Mouse (Mus musculus): Measurements from ENCODE around the gene Hsd17b3. TPM values are rescaled to one million over a fixed set of nuclear protein-coding genes. Genes with fewer than 3 reads are reported as not detected.
A peak's percentile ranks its signal among the peaks of the same experiment; 100 is the strongest.

Hsd17b3 gene
- polyA plus RNA-seq, 1 experiment from 2014 or later, result not detected

GRCm38 (mm10) chr13:64038114-64038513, 50.9 kb downstream of the Hsd17b3 start:
- no peak overlapping the region for H3K9ac ChIP-seq

DNA sequence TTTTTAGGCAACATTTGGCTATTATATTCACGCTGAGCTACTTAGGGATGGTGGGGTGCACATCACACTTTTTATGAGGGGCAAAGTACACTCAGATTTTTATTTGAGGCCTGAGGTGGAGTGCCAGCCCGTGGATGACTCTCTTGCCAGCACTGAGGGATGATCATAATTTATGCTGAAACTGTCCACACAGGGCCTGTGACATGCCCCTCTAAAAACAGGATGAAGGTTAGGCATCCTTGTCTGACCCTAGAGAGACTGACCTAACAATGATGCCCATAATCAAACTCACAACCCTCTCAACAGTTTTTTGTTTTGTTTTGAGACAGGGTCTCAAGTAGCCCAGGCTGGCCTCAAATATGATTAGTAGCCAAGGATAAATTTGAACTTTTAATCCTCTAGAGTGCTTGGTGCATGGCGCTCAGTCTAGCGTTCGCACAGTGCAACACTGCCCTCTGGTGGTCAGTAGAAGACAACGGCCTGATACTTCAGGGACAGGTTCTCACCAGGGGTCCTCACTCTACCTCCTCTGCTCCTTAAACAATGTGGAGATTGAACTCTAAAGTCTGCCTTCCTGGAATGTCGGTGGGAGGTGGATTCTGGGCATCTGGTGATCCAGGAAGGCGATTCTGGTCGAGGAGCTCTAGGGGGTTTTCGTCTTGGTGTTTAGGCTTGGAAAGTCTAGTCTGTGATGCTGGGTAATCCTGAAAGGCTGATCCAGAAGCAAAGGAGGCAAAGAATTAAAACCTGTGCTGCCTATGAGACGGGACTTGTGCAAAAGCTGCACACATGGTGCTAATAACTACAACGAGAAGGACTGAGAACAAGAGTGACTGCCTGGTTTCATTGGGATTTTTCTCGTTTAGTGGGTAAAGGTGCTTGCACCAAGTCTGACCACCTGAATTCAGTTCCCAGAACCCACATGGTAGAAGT, 52.7 kb downstream of the Hsd17b3 start:
- Histone ChIP-seq H3K9ac (no peak overlapping the region), H3K4me2 (no peak overlapping the region), H3K27me3 (peaks cover 7% of the 10 kb centered on the region; the same call in 1 of the 2 replicates), H3K9me3 (no peaks in the 10 kb centered on the region), H3K27ac (replicated peaks) (no peak overlapping the region), H3K4me3 (no peak overlapping the region), H3K4me1 (replicated peaks) (no peaks in the 10 kb centered on the region; the same call in 1 of the 2 replicates), H3K36me3 (no peaks in the 10 kb centered on the region)
- peak; percentile 58; the same call in 1 of the 2 replicates for ATAC-seq (ENCODE audit: low read depth)
- 23% methylated on average over 13 of the region's 13 CpGs for WGBS

More at GRCm38 (mm10) chr13:64038114-64038513, 50.9 kb downstream of the Hsd17b3 start:
- Histone ChIP-seq H3K27me3 (peaks cover 7% of the 10 kb centered on the region; the same call in 1 of the 2 replicates), H3K4me3 (no peak overlapping the region), H3K4me2 (no peak overlapping the region), H3K9me3 (no peaks in the 10 kb centered on the region), H3K36me3 (no peaks in the 10 kb centered on the region), H3K4me1 (replicated peaks) (no peaks in the 10 kb centered on the region; the same call in 1 of the 2 replicates), H3K27ac (replicated peaks) (no peak overlapping the region)
- ATAC-seq (ENCODE audit: low read depth), result no peak

GRCm38 (mm10) chr13:64035036-64035435, 54.0 kb downstream of the Hsd17b3 start:
- H3K4me1 ChIP-seq (replicated peaks), result no peaks in the 10 kb centered on the region; the same call in 1 of the 2 replicates
- H3K9ac ChIP-seq, result 0 out of 2 replicates have a peak overlapping the region, but pooled peaks have one; percentile 17
- peaks cover 7% of the 10 kb centered on the region; the same call in 1 of the 2 replicates for H3K27me3 ChIP-seq
- WGBS, result 24% methylated on average over 8 of the region's 8 CpGs
- no peak for ATAC-seq (ENCODE audit: low read depth)
- no peaks in the 10 kb centered on the region for H3K9me3 ChIP-seq
- no peak overlapping the region for H3K4me3 ChIP-seq
- no peak overlapping the region for H3K27ac ChIP-seq (replicated peaks)
- H3K36me3 ChIP-seq, result no peaks in the 10 kb centered on the region
- H3K4me2 ChIP-seq, result no peak overlapping the region

DNA sequence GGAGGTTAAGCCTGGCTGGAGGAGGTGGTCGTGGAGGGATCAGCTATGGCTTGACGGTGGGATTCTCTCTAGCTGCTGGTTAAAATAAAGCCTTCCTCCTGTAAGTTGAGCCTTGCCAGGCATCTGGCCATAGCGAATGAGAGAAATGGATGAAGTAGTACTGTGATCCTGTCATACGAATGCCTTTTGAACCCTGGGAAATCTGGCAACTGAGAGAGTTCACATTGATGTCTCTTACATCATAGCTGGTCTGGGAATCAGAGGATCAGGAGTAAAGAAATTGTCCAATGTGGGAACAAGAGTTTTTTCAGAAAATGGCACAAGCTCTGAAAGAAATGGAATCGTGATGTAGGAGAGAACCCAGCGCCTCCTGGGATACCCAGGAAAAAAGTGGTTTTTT, 55.1 kb downstream of the Hsd17b3 start:
- H3K27ac ChIP-seq (replicated peaks), result no peak overlapping the region
- no peaks in the 10 kb centered on the region for H3K9me3 ChIP-seq
- 91% methylated on average over 6 of the region's 6 CpGs for WGBS
- no peak overlapping the region for H3K4me3 ChIP-seq
- H3K4me2 ChIP-seq, result no peak overlapping the region
- no peaks in the 10 kb centered on the region for H3K36me3 ChIP-seq
- H3K9ac ChIP-seq, result no peak overlapping the region
- no peaks in the 10 kb centered on the region; the same call in 1 of the 2 replicates for H3K4me1 ChIP-seq (replicated peaks)
- H3K27me3 ChIP-seq, result peaks cover 7% of the 10 kb centered on the region; the same call in 1 of the 2 replicates
- no peak for ATAC-seq (ENCODE audit: low read depth)

DNA sequence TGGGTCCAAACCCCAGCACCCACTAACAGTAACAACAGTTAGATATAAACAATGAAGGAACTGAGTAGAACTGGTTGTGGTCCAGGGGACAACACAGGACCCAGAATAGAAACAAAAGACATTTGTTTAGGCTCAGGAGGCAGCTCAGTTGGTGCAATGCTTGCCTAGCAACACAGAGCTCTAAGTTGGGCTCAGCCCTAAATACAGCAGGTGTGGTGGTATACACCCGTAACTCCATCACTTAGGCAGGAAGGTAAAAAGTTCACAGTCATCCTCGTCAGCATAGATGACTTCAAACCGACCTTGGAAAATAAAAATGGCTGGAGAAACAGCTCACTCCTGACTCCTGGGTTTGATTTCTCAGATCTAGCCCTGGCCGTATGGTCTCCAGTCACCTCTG, 55.8 kb downstream of the Hsd17b3 start:
- 84% methylated on average over 4 of the region's 4 CpGs for WGBS

GRCm38 (mm10) chr13:64031254-64031653, 57.8 kb downstream of the Hsd17b3 start:
- no peak for ATAC-seq (ENCODE audit: low read depth)
- WGBS, result 87% methylated on average over 4 of the region's 4 CpGs
- no peak overlapping the region for H3K4me2 ChIP-seq
- no peak overlapping the region for H3K4me3 ChIP-seq
- H3K9ac ChIP-seq, result no peak overlapping the region
- no peaks in the 10 kb centered on the region; the same call in 1 of the 2 replicates for H3K4me1 ChIP-seq (replicated peaks)
- H3K27me3 ChIP-seq, result no peaks in the 10 kb centered on the region
- H3K9me3 ChIP-seq, result no peaks in the 10 kb centered on the region
- H3K27ac ChIP-seq (replicated peaks), result no peak overlapping the region
- no peaks in the 10 kb centered on the region for H3K36me3 ChIP-seq

More for the DNA sequence above, 55.8 kb downstream of the Hsd17b3 start:
- Histone ChIP-seq H3K4me3 (no peak overlapping the region), H3K27me3 (peaks cover 7% of the 10 kb centered on the region; the same call in 1 of the 2 replicates), H3K4me2 (no peak overlapping the region), H3K9me3 (no peaks in the 10 kb centered on the region), H3K27ac (replicated peaks) (no peak overlapping the region), H3K36me3 (no peaks in the 10 kb centered on the region), H3K9ac (no peak overlapping the region), H3K4me1 (replicated peaks) (no peaks in the 10 kb centered on the region; the same call in 1 of the 2 replicates)
- no peak for ATAC-seq (ENCODE audit: low read depth)

DNA sequence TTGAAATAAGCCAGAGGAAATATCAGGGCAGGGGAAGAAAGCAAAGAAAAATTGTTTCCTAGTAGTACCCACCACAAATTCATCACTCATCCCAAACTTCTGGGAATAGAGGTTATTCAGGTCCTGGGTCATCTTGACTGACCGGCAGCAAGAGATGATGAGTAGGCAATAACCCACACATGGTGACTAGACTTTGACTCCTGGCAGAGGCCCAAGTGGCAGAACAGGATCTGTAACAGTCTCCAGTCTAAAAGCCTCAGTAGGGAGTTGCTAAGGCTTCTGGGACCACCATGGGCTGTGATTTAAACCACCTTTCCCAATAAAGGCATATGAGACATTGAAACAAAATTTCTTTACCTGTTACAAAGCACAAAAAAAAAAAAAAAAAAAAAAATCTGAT, 58.2 kb downstream of the Hsd17b3 start:
- Histone ChIP-seq H3K4me3 (no peak overlapping the region), H3K9ac (no peak overlapping the region), H3K27ac (replicated peaks) (no peak overlapping the region), H3K4me1 (replicated peaks) (no peaks in the 10 kb centered on the region; the same call in 1 of the 2 replicates), H3K36me3 (no peaks in the 10 kb centered on the region), H3K4me2 (no peak overlapping the region), H3K27me3 (no peaks in the 10 kb centered on the region), H3K9me3 (no peaks in the 10 kb centered on the region)
- ATAC-seq (ENCODE audit: low read depth), result no peak
- 33% methylated on average over 1 of the region's 1 CpGs for WGBS

GRCm38 (mm10) chr13:64024803-64025202, 64.2 kb downstream of the Hsd17b3 start:
- H3K4me1 ChIP-seq (replicated peaks), result peaks cover 20% of the 10 kb centered on the region
- no peak overlapping the region for H3K4me2 ChIP-seq
- no peaks in the 10 kb centered on the region for H3K9me3 ChIP-seq
- no peak for ATAC-seq (ENCODE audit: low read depth)
- H3K9ac ChIP-seq, result no peak overlapping the region
- H3K27me3 ChIP-seq, result no peaks in the 10 kb centered on the region; the same call in 1 of the 2 replicates
- no peaks in the 10 kb centered on the region for H3K36me3 ChIP-seq
- WGBS, result 78% methylated on average over 4 of the region's 4 CpGs
- no peak overlapping the region for H3K27ac ChIP-seq (replicated peaks)
- no peak overlapping the region for H3K4me3 ChIP-seq

- Histone ChIP-seq H3K27ac (replicated peaks) (no peak overlapping the region), H3K4me1 (replicated peaks) (peaks cover 20% of the 10 kb centered on the region), H3K36me3 (no peaks in the 10 kb centered on the region), H3K27me3 (no peaks in the 10 kb centered on the region; the same call in 1 of the 2 replicates), H3K4me2 (no peak overlapping the region), H3K9ac (no peak overlapping the region), H3K4me3 (no peak overlapping the region), H3K9me3 (no peaks in the 10 kb centered on the region)
- 82% methylated on average over 15 of the region's 15 CpGs for WGBS
- no peak for ATAC-seq (ENCODE audit: low read depth)
Measured at GRCm38 (mm10) chr13:64022786-64023468, 66.1 kb downstream of the Hsd17b3 start.

DNA sequence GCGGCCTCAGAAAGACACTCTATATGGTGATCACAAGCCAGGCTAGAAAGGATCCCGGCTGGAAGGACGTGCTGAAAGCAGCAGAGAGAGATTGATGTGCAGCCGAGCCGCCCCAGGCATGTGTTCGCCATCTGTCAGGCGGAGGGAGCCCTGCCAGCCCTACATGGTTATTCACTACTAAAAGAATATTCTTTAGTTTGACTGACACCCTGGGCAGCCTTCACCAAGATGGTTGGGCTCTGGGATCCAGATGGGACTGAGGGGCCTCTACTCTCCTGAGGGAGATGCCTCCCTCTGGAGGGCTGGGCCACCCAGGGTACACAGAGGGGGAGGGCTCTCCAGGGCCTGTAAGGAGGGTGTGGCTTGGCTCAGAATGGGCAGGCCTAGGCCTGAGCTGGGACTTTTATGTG, 68.1 kb downstream of the Hsd17b3 start:
- peaks cover 20% of the 10 kb centered on the region for H3K4me1 ChIP-seq (replicated peaks)
- ATAC-seq (ENCODE audit: low read depth), result peak; percentile 96
- 0 out of 2 replicates have a peak overlapping the region, but pooled peaks have one; percentile 6 for H3K4me2 ChIP-seq
- H3K36me3 ChIP-seq, result no peaks in the 10 kb centered on the region
- H3K9me3 ChIP-seq, result no peaks in the 10 kb centered on the region
- no peaks in the 10 kb centered on the region; the same call in 1 of the 2 replicates for H3K27me3 ChIP-seq
- peak overlapping the region; percentile 20 for H3K27ac ChIP-seq (replicated peaks)
- no peak overlapping the region for H3K9ac ChIP-seq
- 4% methylated on average over 7 of the region's 7 CpGs for WGBS
- no peak overlapping the region for H3K4me3 ChIP-seq

DNA sequence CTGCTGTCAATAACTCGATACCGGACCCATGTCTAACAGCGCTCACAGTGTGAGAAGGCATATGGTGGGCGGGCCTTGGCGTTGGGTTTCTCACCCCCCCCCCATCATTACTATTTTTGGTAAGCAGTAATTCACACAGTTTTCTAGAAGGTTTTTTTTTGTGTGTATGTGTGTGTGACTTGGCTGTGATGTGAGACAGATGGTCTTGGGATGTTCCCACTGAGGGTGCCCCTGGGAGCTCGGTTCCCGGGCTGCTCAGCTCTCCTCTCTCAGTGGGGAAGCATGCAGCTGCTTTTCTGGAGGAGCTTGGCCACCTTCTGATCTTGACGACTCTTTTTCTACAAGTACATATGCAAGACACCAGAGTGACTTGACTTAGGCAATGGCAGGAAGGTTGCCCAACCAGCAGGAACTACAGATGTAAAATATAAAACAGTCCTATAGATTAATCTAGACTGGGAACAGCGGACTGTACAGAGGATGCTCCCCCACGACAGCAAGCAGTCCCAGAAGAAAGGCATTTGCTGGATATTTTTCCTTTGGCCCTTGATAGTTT, 70.4 kb downstream of the Hsd17b3 start:
- H3K4me2 ChIP-seq, result no peak overlapping the region
- 65% methylated on average over 10 of the region's 10 CpGs for WGBS

More for the DNA sequence above, 70.4 kb downstream of the Hsd17b3 start:
- peaks cover 20% of the 10 kb centered on the region for H3K4me1 ChIP-seq (replicated peaks)
- ATAC-seq (ENCODE audit: low read depth), result no peak
- H3K4me3 ChIP-seq, result no peak overlapping the region
- H3K27ac ChIP-seq (replicated peaks), result no peak overlapping the region; the same call in 1 of the 2 replicates
- H3K27me3 ChIP-seq, result no peaks in the 10 kb centered on the region; the same call in 1 of the 2 replicates
- H3K36me3 ChIP-seq, result no peaks in the 10 kb centered on the region
- no peaks in the 10 kb centered on the region for H3K9me3 ChIP-seq
- H3K9ac ChIP-seq, result no peak overlapping the region
